Mouse (Mus musculus) T-cell, adult 2 months (primary cell): Measurements from ENCODE around the gene Luc7l.
"Not testable (repeated sequence)": the region's sequence is repeated elsewhere in the genome, so short reads cannot be mapped to it uniquely, and the experiment has no call there.

ENCODE experiments used
- DNase-seq: peaks from one replicate; pipeline ENCODE4 v3.0.0; 2022; ENCODE audit warnings: low spot score

Gene Luc7l

GRCm38 (mm10) chr17:26253399-26253798 is 703 bp downstream of the Luc7l start:
- no peak for DNase-seq

DNA sequence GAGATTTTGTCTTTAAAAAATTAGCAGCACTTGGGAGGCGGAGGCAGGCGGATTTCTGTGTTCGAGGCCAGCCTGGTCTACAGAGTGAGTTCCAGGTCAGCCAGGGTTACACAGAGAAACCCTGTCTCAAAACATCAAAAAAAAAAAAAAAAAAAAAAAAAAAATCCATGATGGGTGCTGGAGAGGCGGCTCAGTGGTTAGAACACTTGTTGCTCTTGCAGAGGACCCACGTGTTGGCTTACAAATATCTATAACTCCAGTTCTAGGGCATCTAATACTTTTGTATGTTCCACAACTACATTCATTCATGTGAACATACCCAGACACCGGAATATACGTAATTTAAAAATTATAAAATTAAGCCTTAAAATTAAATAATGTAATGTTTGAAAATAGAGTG is 2.6 kb downstream of the Luc7l start:
- no peak for DNase-seq

DNA sequence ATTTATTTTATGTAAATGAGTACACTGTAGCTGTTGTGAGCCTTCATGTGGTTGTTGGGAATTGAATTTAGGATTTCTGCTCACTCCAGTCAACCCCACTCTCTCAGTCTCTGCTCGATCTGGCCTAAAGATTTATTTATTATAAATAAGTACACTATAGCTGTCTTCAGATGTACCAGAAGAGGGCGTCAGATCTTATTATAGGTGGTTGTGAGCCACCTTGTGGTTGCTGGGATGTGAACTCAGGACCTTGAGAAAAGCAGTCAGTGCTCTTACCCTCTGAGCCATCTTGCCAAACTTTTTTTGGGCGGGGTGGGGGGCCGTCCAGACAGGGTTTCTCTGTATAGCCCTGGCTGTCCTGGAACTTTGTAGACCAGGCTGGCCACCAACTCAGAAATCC is 9.1 kb downstream of the Luc7l start:
- DNase-seq = no peak

DNA sequence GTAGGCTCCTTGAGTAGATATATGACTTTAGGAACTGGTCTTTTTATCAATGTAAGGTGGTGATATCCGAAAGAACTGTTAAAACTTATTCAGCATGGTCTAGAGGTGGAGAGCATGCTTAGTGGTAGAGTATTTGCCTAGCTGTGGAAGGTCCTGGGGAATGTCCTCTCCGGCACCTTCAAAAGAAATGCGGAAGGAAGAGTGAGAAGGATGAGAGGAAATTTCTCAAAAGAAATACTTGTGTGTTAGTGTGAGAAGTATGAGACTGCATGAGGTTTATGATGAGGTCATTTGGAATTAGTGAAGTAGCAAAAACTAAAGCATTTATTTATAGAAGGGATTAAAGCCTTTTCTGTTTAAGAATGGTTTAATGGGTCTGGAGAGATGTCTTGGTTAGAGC is 9.7 kb downstream of the Luc7l start:
- no peak for DNase-seq

DNA sequence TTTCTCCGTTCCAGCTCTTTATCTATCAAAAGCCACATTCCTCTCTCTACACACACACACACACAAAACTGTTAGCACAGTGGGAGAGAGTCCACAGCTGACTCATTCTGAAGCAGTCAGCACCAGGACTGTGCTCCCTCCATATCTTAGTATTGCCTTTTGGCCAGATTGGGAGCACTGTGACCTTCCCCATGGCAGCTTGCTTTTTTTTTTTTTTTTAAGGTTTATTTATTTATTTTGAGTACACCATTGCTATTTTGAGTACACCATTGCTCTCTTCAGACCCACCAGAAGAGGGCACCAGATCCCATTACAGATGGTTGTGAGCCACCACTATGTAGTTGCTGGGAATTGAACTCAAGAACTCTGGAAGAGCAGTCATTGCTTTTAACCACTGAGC is 16.2 kb downstream of the Luc7l start:
- no peak for DNase-seq

- not testable (repeated sequence) for DNase-seq
Observed at GRCm38 (mm10) chr17:26269577-26269976, 16.9 kb downstream of the Luc7l start.

DNA sequence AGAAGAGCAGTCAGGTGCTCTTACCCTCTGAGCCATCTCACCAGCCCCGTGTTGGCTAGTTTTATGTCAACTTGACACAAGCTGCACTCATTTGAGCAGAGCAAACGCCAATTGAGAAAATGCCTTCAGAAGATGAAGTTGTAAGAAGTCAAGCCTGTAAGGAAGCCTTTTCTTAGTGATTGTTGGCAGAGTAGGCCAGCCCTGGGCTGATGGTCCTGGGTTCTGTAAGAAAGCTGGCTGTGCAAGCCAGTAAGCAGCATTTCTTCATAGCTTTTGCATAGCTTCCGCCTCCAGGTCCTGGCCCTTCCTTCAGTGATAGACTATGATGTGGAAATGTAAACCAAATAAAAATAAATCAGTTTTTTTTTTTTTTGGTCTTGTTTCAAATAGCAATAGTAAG is 19.9 kb downstream of the Luc7l start:
- no peak for DNase-seq

- DNase-seq = no peak
Observed at GRCm38 (mm10) chr17:26275933-26276332, 23.2 kb downstream of the Luc7l start.

DNA sequence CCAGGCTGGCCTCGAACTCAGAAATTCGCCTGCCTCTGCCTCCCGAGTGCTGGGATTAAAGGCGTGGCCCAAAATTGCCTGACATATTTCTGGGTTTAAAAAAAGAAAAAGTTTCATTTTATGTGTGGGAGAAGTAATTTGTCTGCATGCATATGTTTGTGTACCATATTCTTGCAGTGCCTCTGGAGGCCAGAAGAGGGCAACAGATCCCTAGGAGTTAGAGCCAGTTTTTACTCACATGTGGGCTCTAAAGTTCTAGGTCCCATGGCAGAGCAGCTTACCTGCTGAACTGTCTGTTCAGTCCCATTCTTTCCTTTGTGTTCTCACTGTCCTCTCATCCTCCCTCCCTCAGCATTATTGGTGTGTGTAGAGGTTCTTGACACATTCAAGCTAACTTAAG is 24.0 kb downstream of the Luc7l start:
- DNase-seq = peak; percentile 49

- DNase-seq = no peak
Observed at GRCm38 (mm10) chr17:26286199-26286955, 33.7 kb downstream of the Luc7l start.

- DNase-seq = no peak
Observed at GRCm38 (mm10) chr17:26289475-26289874, 36.8 kb downstream of the Luc7l start.

- DNase-seq = not testable (repeated sequence)
Observed at GRCm38 (mm10) chr17:26298318-26298717, 45.6 kb downstream of the Luc7l start.

DNA sequence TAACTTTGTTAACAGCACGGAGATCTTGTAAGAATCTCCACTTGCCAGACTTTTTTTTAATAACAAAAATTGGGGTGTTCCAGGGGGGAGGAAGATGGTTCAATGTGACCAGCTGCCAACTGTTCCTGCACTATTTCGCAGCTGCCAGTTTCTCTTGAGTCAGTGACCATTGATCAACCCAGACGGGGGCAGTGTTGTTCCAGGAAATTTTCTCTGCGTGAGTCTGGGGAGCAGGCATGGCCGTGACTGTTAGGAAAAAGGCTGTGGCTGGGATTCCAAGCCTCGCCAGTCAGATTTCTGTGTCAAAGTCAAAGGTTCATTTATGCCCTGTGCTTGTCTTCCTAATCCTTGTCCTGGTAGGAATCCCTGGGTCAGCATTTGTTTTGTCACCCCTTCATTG is 61.6 kb downstream of the Luc7l start:
- peak; percentile 15 for DNase-seq

DNA sequence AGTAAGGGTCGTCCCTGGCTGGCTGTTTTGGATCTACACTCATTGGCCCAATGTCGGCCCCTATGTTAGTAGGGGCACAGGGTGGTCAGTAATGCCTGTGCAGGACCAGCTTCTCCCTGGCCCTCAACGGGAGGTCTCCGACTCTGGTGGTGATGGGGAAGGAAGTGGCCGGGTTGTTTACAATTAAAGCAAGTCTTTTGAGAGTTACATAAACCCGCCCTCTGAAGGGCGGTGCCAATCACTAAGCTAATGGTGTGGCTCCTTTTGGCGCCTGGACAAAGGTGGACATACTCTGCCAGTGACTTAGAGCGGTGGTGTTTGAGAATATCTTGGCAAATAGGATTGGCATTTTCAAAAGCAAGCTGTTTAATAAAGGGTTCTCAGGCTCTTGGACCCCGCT is 62.8 kb downstream of the Luc7l start:
- no peak for DNase-seq

- DNase-seq = no peak
Observed at GRCm38 (mm10) chr17:26318441-26318840, 65.7 kb downstream of the Luc7l start.
